Mouse (Mus musculus) left cerebral cortex, postnatal 14 days (tissue): Measurements from ENCODE around the gene Rnase2a. TPM values are rescaled to one million over a fixed set of nuclear protein-coding genes. Genes with fewer than 3 reads are reported as not detected.
"Not testable (repeated sequence)": the region's sequence is repeated elsewhere in the genome, so short reads cannot be mapped to it uniquely, and the experiment has no call there.

Source experiments
- DNase-seq, 2 experiments: peaks; one replicate each; pipeline ENCODE4 v3.0.0; 2021 to 2022; ENCODE audit warnings: low spot score in 2 of 2, mixed read lengths in 1 of 2
- intact Hi-C: fragments of 180-260 bp; cut with DNase I; formaldehyde crosslinking; loops from one replicate; pipeline ENCODE4 v1.15.1; 2025
- long read RNA-seq, 2 experiments: library from polyadenylated mRNA; stranded (forward); transcript quantifications; one replicate each; pipeline ENCODE4 v2.0.0; 2021
- total RNA-seq, 2 experiments: library from RNA; stranded (reverse); gene quantifications; 2 replicates each; pipeline ENCODE4 v1.2.3; 2021

Gene Rnase2a
- not detected for total RNA-seq
- long read RNA-seq, experiment 1, result 0 reads
- long read RNA-seq, experiment 2, result 0 reads

- intact Hi-C loops, result no loop called here
- DNase-seq, result no peak
These were observed at the start of gene Rnase2a for GRCm38 (mm10) chr14:51256041-51256440. Rnase2a (minus strand) TSS chr14:51256112.

GRCm38 (mm10) chr14:51291505-51291904 lies 35.6 kb upstream of the Rnase2a start:
- peak; percentile 7 to 15 for DNase-seq
- intact Hi-C loops, result no loop called here

GRCm38 (mm10) chr14:51278515-51278914 lies 22.6 kb upstream of the Rnase2a start:
- DNase-seq, intact Hi-C loops: not testable (repeated sequence)

DNA sequence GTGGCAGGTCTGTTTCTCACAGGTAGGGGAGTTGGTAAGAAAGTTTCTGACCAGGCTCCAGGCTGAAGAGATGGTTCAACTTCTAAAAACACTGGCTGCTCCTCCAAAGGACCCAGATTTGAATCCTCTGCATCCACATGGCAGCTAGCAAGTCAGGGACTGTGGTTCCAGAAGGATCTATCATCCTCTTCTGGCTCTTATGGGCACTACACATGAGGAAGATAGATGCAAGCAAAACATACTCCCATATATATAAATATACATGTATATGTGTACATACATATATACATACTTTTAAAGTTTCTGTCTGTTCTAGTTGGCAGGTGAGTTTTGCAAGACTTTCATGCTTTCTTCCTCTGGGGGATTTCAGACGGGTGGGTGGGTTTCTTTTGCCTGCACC lies 12.8 kb upstream of the Rnase2a start:
- intact Hi-C loops, result loop anchor here (5.0 kb wide), 2 partner anchors 96 to 166 kb away; no protein-coding TSS in a partner anchor
- DNase-seq, result no peak

- intact Hi-C loops, result loop anchor here (5.0 kb wide), 2 partner anchors 94 to 164 kb away; no protein-coding TSS in a partner anchor
- DNase-seq, result peak; percentile 68 to 77
These were observed 10.2 kb upstream of the Rnase2a start for GRCm38 (mm10) chr14:51266113-51266512.

GRCm38 (mm10) chr14:51265667-51266066 lies 9.8 kb upstream of the Rnase2a start:
- intact Hi-C loops, result loop anchor here (5.0 kb wide), 2 partner anchors 93 to 163 kb away; no protein-coding TSS in a partner anchor
- no peak for DNase-seq

- DNase-seq, result no peak
- intact Hi-C loops, result no loop called here
These were observed 6.5 kb upstream of the Rnase2a start for GRCm38 (mm10) chr14:51262397-51262796.

DNA sequence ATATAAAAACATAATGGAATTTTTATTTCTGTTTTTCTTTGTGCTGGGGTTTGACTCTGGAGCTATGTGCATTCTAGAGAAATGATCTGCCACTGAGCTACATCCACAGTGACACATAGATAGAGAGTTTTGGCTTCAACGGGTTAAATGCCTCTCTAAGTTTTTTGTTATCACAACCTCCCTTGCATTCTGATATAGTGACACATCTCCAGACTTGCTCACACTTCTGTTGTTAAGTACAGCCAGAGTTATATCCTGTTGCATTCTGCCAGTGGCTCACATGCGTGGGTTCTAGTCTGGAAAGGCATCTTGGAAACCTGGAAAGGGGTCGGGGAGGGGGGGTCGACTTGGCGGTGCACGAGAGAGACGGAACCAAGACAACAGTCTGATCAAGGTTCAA lies 3.8 kb upstream of the Rnase2a start:
- intact Hi-C loops, result no loop called here
- DNase-seq, result no peak

DNA sequence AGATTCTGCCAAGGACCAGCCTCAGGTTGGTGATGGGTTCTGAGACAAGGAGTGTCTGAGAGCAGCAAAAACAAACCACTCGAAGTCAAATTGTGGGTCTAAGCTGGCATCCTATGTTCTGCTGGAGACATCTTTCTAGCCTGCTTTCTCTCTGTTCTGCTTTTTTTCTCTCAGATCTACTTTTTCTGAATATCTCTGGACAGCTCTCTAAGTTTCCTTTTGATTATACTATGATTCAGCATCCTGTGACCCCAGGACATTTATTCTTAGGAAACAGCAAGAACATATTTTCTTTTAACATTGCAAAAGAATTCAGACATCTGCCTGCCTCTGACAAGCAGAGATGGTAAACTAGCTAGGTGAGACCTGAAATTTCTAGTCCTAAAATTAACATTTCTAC lies 2.3 kb downstream of the Rnase2a start:
- no peak for DNase-seq
- intact Hi-C loops, result loop anchor here (5.0 kb wide), 1 partner anchor 504 kb away; no protein-coding TSS in a partner anchor

GRCm38 (mm10) chr14:51252206-51252605 lies 3.7 kb downstream of the Rnase2a start:
- not testable (repeated sequence) for DNase-seq
- intact Hi-C loops, result loop anchor here (5.0 kb wide), 1 partner anchor 505 kb away; no protein-coding TSS in a partner anchor

GRCm38 (mm10) chr14:51250348-51250747 lies 5.6 kb downstream of the Rnase2a start:
- no peak for DNase-seq
- intact Hi-C loops, result loop anchor here (5.0 kb wide), 1 partner anchor 507 kb away; no protein-coding TSS in a partner anchor

- intact Hi-C loops, result no loop called here
- DNase-seq, result no peak
These were observed 8.2 kb downstream of the Rnase2a start for GRCm38 (mm10) chr14:51247736-51248135.

- intact Hi-C loops, result loop anchor here (1.0 to 5.0 kb wide), 2 partner anchors 65 to 139 kb away; no protein-coding TSS in a partner anchor
- DNase-seq, result peak; percentile 52 to 63
These were observed 15.0 kb downstream of the Rnase2a start for GRCm38 (mm10) chr14:51240899-51241298.

DNA sequence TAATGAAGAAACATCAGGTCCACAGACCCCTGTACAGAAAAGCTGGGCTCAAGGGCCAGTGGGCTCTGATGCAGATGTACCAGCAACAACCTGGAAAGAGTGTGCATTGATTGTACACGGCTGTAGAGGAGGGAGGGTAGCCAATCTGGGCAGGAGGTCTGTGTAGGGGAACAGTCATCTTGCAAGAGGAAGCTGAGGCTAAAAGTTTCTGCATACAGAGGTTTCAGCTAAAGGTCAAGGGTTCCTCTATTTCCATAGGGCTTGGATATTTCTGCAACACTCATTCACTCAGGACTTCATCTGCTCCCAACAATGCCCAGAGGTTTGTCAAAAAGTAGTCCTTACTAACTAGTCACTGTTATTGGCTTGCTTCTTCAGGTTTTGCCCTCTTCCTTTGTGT lies 18.4 kb downstream of the Rnase2a start:
- DNase-seq, intact Hi-C loops: not testable (repeated sequence)

GRCm38 (mm10) chr14:51229657-51230056 lies 26.3 kb downstream of the Rnase2a start:
- intact Hi-C loops, DNase-seq: not testable (repeated sequence)

GRCm38 (mm10) chr14:51220075-51220474 lies 35.8 kb downstream of the Rnase2a start:
- DNase-seq, intact Hi-C loops: not testable (repeated sequence)

Other genes with a start within 250 kb of the Rnase2a start
- gene Rnase10, start 248.4 kb downstream of the Rnase2a start, total RNA-seq, result under 1 TPM in 1 of 2 experiments, not detected in 1; 0.30 TPM
- not detected for gene Rnase9, start 214.2 kb downstream of the Rnase2a start, total RNA-seq
- not detected for gene Rnase11, start 205.9 kb downstream of the Rnase2a start, total RNA-seq
- gene Rnase12, start 198.5 kb downstream of the Rnase2a start, total RNA-seq, result not detected
- gene Olfr750, start 181.7 kb downstream of the Rnase2a start, total RNA-seq, result not detected
- gene Rnase4, start 165.0 kb downstream of the Rnase2a start, total RNA-seq, result 10 to 100 TPM; 19.0 to 20.1 TPM
- 1 to 10 TPM; 2.9 to 4.1 TPM for gene Ang, start 165.0 kb downstream of the Rnase2a start, total RNA-seq
- gene Eddm3b, start 141.7 kb downstream of the Rnase2a start, total RNA-seq, result not detected
- gene Rnase6, start 132.2 kb downstream of the Rnase2a start, total RNA-seq, result not detected
- under 1 TPM in 1 of 2 experiments, not detected in 1; 0.48 TPM for gene Rnase1, start 109.3 kb downstream of the Rnase2a start, total RNA-seq
- not detected for gene Rnase2b, start 93.9 kb downstream of the Rnase2a start, total RNA-seq
- gene Ang2, start 57.0 kb downstream of the Rnase2a start, total RNA-seq, result not detected
- not detected for gene Ear14, start 52.7 kb downstream of the Rnase2a start, total RNA-seq
- gene Gm7247, start 105.6 kb upstream of the Rnase2a start, total RNA-seq, result not detected
- gene Vmn2r88, start 154.7 kb upstream of the Rnase2a start, total RNA-seq, result not detected
- not detected for gene Vmn2r89, start 195.7 kb upstream of the Rnase2a start, total RNA-seq